ENCODE assay signal across 7 mouse cellular contexts in genomic region chr12:17011100-17011870, GRCm38 (mm10). TPM values are rescaled to one million over a fixed set of nuclear protein-coding genes. Genes with fewer than 3 reads are reported as not detected.
A peak's percentile ranks its signal among the peaks of the same experiment; 100 is the strongest.
DNase-seq lines count a peak whose midpoint lies in the region; ATAC-seq lines count a peak whose summit lies in the region.

Gene 2410004P03Rik, minus strand, starts transcription at chr12:17011727.

- peak; percentile 82 for ATAC-seq in intestine, embryonic 15.5 days
- peak; percentile 75 for ATAC-seq in limb, embryonic 13.5 days (ENCODE audit: low FRiP score, low read depth)
- peak; percentile 56 for ATAC-seq in midbrain, embryonic 14.5 days (ENCODE audit: low FRiP score, low TSS enrichment)

- peak; percentile 64 for DNase-seq in adrenal gland, adult 8-10 months
- peak; percentile 86 for DNase-seq in embryo, embryonic 10.5 days (ENCODE audit: low spot score)
- peak; percentile 66 to 81 for DNase-seq in gastrocnemius, postnatal 4 days (ENCODE audit: low spot score in 2 of 2)
- DNase-seq in midbrain, embryonic 14.5 days: peak; percentile 81
- peak; percentile 67 to 81 for DNase-seq in spleen, adult 18-20 months

- no peaks in the 10 kb centered on the region for H3K9me3 ChIP-seq in intestine, embryonic 15.5 days
- peaks cover 5% of the 10 kb centered on the region for H3K9me3 ChIP-seq in limb, embryonic 13.5 days
- H3K9me3 ChIP-seq in midbrain, embryonic 14.5 days (ENCODE audit: control insufficient read depth, low read length): no peaks in the 10 kb centered on the region

- H3K36me3 ChIP-seq in intestine, embryonic 15.5 days: no peaks in the 10 kb centered on the region
- H3K36me3 ChIP-seq in limb, embryonic 13.5 days: no peaks in the 10 kb centered on the region
- H3K36me3 ChIP-seq in midbrain, embryonic 14.5 days (ENCODE audit: control insufficient read depth, insufficient read depth, low read length): no peaks in the 10 kb centered on the region

- no peak within 1 kb of the TSS for H3K27ac ChIP-seq in intestine, embryonic 15.5 days
- no peak within 1 kb of the TSS for H3K27ac ChIP-seq in limb, embryonic 13.5 days
- H3K27ac ChIP-seq in midbrain, embryonic 14.5 days (replicated peaks; ENCODE audit: low read depth, low read length): no peak within 1 kb of the TSS

- H3K4me1 ChIP-seq in intestine, embryonic 15.5 days (replicated peaks): peaks cover 3% of the 10 kb centered on the region; the same call in 1 of the 2 replicates
- H3K4me1 ChIP-seq in limb, embryonic 13.5 days: no peaks in the 10 kb centered on the region
- H3K4me1 ChIP-seq in midbrain, embryonic 14.5 days (ENCODE audit: control insufficient read depth, insufficient read depth, low read length): peaks cover 3% of the 10 kb centered on the region; the same call in 1 of the 2 replicates

- H3K4me3 ChIP-seq in intestine, embryonic 15.5 days (replicated peaks): peak within 1 kb of the TSS; percentile 44
- H3K4me3 ChIP-seq in limb, embryonic 13.5 days: peak within 1 kb of the TSS; percentile 44
- H3K4me3 ChIP-seq in midbrain, embryonic 14.5 days (replicated peaks; ENCODE audit: low read depth, low read length): peak within 1 kb of the TSS; percentile 31

- H3K9ac ChIP-seq in intestine, embryonic 15.5 days: peak within 1 kb of the TSS; percentile 35; the same call in 1 of the 2 replicates
- H3K9ac ChIP-seq in limb, embryonic 13.5 days: peak within 1 kb of the TSS; percentile 62
- H3K9ac ChIP-seq in midbrain, embryonic 14.5 days (replicated peaks; ENCODE audit: low read length): no peak within 1 kb of the TSS

- 9% methylated on average over 29 of the region's 29 CpGs for WGBS in intestine, embryonic 15.5 days
- 8% methylated on average over 29 of the region's 29 CpGs for whole genome bisulfite sequencing in limb, embryonic 13.5 days
- 9% methylated on average over 29 of the region's 29 CpGs for WGBS in midbrain, embryonic 14.5 days

- peak within 1 kb of the TSS; percentile 75 for H3K4me2 ChIP-seq in intestine, embryonic 15.5 days (replicated peaks)
- peak within 1 kb of the TSS; percentile 69 for H3K4me2 ChIP-seq in limb, embryonic 13.5 days (replicated peaks)
- H3K4me2 ChIP-seq in midbrain, embryonic 14.5 days (ENCODE audit: low read length): peak within 1 kb of the TSS; percentile 53

- no peaks in the 10 kb centered on the region for H3K27me3 ChIP-seq in intestine, embryonic 15.5 days (replicated peaks)
- H3K27me3 ChIP-seq in limb, embryonic 13.5 days: no peaks in the 10 kb centered on the region
- no peaks in the 10 kb centered on the region for H3K27me3 ChIP-seq in midbrain, embryonic 14.5 days (ENCODE audit: control insufficient read depth, insufficient read depth, low read length)

RNA-seq across cellular contexts. Expression of gene 2410004P03Rik, which starts in this region (rescaled TPM):
- total RNA-seq in adrenal gland, adult 8-10 months (2022): not detected
- under 1 TPM in 1 of 2 experiments, not detected in 1; 0.08 TPM for total RNA-seq in gastrocnemius, postnatal 4 days (2021)
- 0.09 and 0.44 TPM in 2 replicates for polyA plus RNA-seq in intestine, embryonic 15.5 days (2015; fragmentation: Nextera tagmentation; extraction: Ambion mirVana)
- 0.52 and 0.65 TPM in 2 replicates for polyA plus RNA-seq in limb, embryonic 13.5 days (2015; fragmentation: Nextera tagmentation; extraction: Ambion mirVana)
- polyA plus RNA-seq in midbrain, embryonic 14.5 days (2014; fragmentation: Nextera tagmentation; extraction: Ambion mirVana): 2.6 and 3.4 TPM in 2 replicates

Comparison
In these comparisons a context has a peak if more than half of its experiments do, and no peak if none do; other contexts are left out.
1. Peak in DNase-seq in adrenal gland, adult 8-10 months; RNA of the gene not detected or under 1 TPM.
2. Peak in DNase-seq in gastrocnemius, postnatal 4 days; RNA of the gene not detected or under 1 TPM.
3. Peak in ATAC-seq, H3K4me3 ChIP-seq, H3K9ac ChIP-seq and H3K4me2 ChIP-seq in intestine, embryonic 15.5 days; RNA of the gene not detected or under 1 TPM.
4. Peak in ATAC-seq, H3K4me3 ChIP-seq, H3K9ac ChIP-seq and H3K4me2 ChIP-seq in limb, embryonic 13.5 days; RNA of the gene not detected or under 1 TPM.